Mouse (Mus musculus) embryonic facial prominence, embryonic 13.5 days (tissue): ENCODE measurements around the gene Gm40193. TPM values are rescaled to one million over a fixed set of nuclear protein-coding genes. Genes with fewer than 3 reads are reported as not detected.
A peak's percentile ranks its signal among the peaks of the same experiment; 100 is the strongest.
"Not testable (repeated sequence)": the region's sequence is repeated elsewhere in the genome, so short reads cannot be mapped to it uniquely, and the experiment has no call there.

Experiments
- ATAC-seq: fragments of 200-750 bp; cut with Nextera tagmentation; 2 replicates; pipeline ENCODE4 v1.8.0; 2017; ENCODE audit warnings: low read depth; ENCODE audit not compliant: insufficient number of reproducible peaks, insufficient read depth, low FRiP score, low TSS enrichment
- H3K27ac ChIP-seq: fragments of 300-500 bp; sonication (generic); 2 replicates; pipeline ENCODE4 v1.5.1; 2015; ENCODE audit warnings: moderate library complexity, mild to moderate bottlenecking, inconsistent platforms
- H3K27me3 ChIP-seq: fragments of 300-500 bp; sonication (generic); 2 replicates; pipeline ENCODE4 v1.6.1; 2015; ENCODE audit warnings: mild to moderate bottlenecking, inconsistent platforms
- H3K36me3 ChIP-seq: fragments of 300-500 bp; sonication (generic); 2 replicates; pipeline ENCODE4 v1.6.1; 2015; ENCODE audit warnings: mild to moderate bottlenecking, inconsistent platforms
- H3K4me1 ChIP-seq: fragments of 300-500 bp; sonication (generic); 2 replicates; pipeline ENCODE4 v1.6.1; 2015; ENCODE audit warnings: inconsistent platforms
- H3K4me2 ChIP-seq: fragments of 300-500 bp; sonication (generic); 2 replicates; pipeline ENCODE4 v1.6.1; 2015; ENCODE audit warnings: moderate library complexity, mild to moderate bottlenecking, inconsistent platforms
- H3K4me3 ChIP-seq: fragments of 300-500 bp; sonication (generic); 2 replicates; pipeline ENCODE4 v1.5.1; 2015; ENCODE audit warnings: mild to moderate bottlenecking, inconsistent platforms
- H3K9ac ChIP-seq: fragments of 300-500 bp; sonication (generic); 2 replicates; pipeline ENCODE4 v1.6.1; 2015; ENCODE audit warnings: mild to moderate bottlenecking, inconsistent platforms
- H3K9me3 ChIP-seq: fragments of 300-500 bp; sonication (generic); 2 replicates; pipeline ENCODE4 v1.6.1; 2016; ENCODE audit warnings: inconsistent platforms
- WGBS: fragments of 180-500 bp; shearing (Covaris S2); methylation state at CpG from one replicate; pipeline ENCODE4 v1.1.7; 2015; ENCODE audit warnings: mixed read lengths; 5-methylcytosine and 5-hydroxymethylcytosine counted together
- polyA plus RNA-seq: library from polyadenylated mRNA; unstranded; fragments of >200 nt; fragmentation: Nextera tagmentation; extraction: Ambion mirVana; gene quantifications from 2 replicates; pipeline ENCODE4 v1.2.1, GENCODE M21; 2015

Gm40193 gene
- polyA plus RNA-seq = not detected in 2 replicates

- Histone ChIP-seq H3K9me3 (no peaks in the 10 kb centered on the region), H3K9ac (no peak within 1 kb of the TSS), H3K36me3 (peaks cover 14% of the 10 kb centered on the region), H3K27ac (no peak within 1 kb of the TSS), H3K27me3 (no peaks in the 10 kb centered on the region), H3K4me1 (no peaks in the 10 kb centered on the region), H3K4me2 (no peak within 1 kb of the TSS), H3K4me3 (no peak within 1 kb of the TSS)
- 79% methylated on average over 6 of the region's 6 CpGs for WGBS
- ATAC-seq = no peak
Observed at GRCm38 (mm10) chr11:70532839-70533238, at the start of gene Gm40193. TSS of gene Gm40193 (minus strand) at chr11:70532939.

DNA sequence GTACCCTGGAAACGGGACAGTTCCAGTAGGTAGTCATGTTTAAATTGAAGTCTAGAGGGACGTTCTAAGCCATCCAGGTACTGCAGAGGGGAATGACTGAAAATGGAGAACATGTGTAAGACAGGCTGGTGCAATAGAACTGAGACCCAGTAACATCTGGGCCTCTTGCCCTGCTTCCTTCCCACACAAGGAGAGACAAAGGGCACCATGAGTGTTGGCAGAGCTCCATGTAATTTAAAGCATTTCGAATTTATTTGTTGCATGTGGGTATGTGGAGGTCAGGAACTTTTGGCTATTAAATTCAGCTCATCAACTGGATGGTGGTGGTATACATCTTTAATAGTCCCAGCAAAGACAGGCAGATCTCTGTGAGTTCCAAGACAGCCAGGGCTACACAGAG lies 49.5 kb upstream of the Gm40193 start:
- H3K36me3 ChIP-seq = no peaks in the 10 kb centered on the region
- ATAC-seq = no peak
- no peak overlapping the region for H3K4me2 ChIP-seq
- no peaks in the 10 kb centered on the region for H3K27me3 ChIP-seq
- no peak overlapping the region for H3K4me3 ChIP-seq
- peak overlapping the region; percentile 80; the same call in 1 of the 2 replicates for H3K27ac ChIP-seq
- no peak overlapping the region for H3K9ac ChIP-seq
- H3K4me1 ChIP-seq = peaks cover 78% of the 10 kb centered on the region
- no peaks in the 10 kb centered on the region for H3K9me3 ChIP-seq
- WGBS = 30% methylated on average over 3 of the region's 3 CpGs

- no peak overlapping the region for H3K4me2 ChIP-seq
- H3K27me3 ChIP-seq = no peaks in the 10 kb centered on the region
- ATAC-seq = no peak
- H3K9ac ChIP-seq = no peak overlapping the region
- H3K36me3 ChIP-seq = no peaks in the 10 kb centered on the region
- 79% methylated on average over 3 of the region's 3 CpGs for WGBS
- H3K4me3 ChIP-seq = no peak overlapping the region
- H3K4me1 ChIP-seq = peaks cover 86% of the 10 kb centered on the region
- no peak overlapping the region for H3K27ac ChIP-seq
- no peaks in the 10 kb centered on the region for H3K9me3 ChIP-seq
Observed at GRCm38 (mm10) chr11:70580921-70581320, 48.2 kb upstream of the Gm40193 start.

DNA sequence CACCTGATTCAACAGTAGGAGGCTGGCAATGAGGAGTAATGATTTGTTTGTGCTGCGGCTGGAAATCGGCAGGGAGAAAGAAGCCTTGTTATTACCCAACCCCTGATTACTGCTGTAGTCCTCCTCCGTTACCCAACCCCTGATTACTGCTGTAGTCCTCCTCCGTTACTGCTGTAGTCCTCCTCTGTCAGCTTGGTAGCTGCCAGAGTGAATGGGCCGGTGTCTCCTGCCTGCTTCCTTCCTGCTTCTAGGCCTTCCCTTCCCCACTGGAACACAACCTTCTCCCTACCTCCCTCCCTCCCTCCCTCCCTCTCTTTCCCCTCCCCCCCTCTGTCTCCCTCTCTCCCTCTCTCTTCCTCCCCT lies 47.6 kb upstream of the Gm40193 start:
- H3K9me3 ChIP-seq = no peaks in the 10 kb centered on the region
- no peak overlapping the region for H3K4me3 ChIP-seq
- no peak for ATAC-seq
- H3K27ac ChIP-seq = peak overlapping the region; percentile 48; the same call in 1 of the 2 replicates
- no peak overlapping the region for H3K4me2 ChIP-seq
- H3K27me3 ChIP-seq = no peaks in the 10 kb centered on the region
- H3K9ac ChIP-seq = 0 out of 2 replicates have a peak overlapping the region, but pooled peaks have one; percentile 40
- WGBS = 41% methylated on average over 5 of the region's 5 CpGs
- no peaks in the 10 kb centered on the region; the same call in 1 of the 2 replicates for H3K36me3 ChIP-seq
- peaks cover 80% of the 10 kb centered on the region for H3K4me1 ChIP-seq

GRCm38 (mm10) chr11:70579710-70580357 lies 47.1 kb upstream of the Gm40193 start:
- 0 out of 2 replicates have a peak overlapping the region, but pooled peaks have one; percentile 40 for H3K9ac ChIP-seq
- no peak overlapping the region for H3K4me2 ChIP-seq
- no peaks in the 10 kb centered on the region; the same call in 1 of the 2 replicates for H3K36me3 ChIP-seq
- no peaks in the 10 kb centered on the region for H3K27me3 ChIP-seq
- H3K4me3 ChIP-seq = no peak overlapping the region
- peaks cover 75% of the 10 kb centered on the region for H3K4me1 ChIP-seq
- ATAC-seq = no peak
- no peaks in the 10 kb centered on the region for H3K9me3 ChIP-seq
- 76% methylated on average over 9 of the region's 9 CpGs for WGBS
- H3K27ac ChIP-seq = peak overlapping the region; percentile 48

DNA sequence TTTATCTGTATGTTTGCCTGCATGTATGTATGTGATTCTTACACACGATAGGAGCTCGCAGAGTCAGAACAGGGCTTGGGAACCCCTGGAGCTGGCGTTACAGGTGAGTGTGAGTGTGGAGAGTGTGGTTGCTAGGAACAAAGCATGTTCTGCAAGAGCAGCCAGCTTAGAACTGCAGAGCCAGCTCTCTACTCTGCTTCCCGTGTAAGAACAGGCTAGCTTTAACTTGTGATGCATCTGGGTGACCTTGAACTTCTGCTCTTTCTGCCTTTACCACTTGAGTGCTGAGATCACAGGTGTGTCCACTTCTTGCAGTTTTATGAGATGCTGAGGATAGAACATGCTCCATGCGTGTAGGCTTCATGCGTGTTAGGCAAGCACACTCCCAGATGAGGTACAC lies 46.2 kb upstream of the Gm40193 start:
- H3K4me3 ChIP-seq = no peak overlapping the region
- no peaks in the 10 kb centered on the region for H3K27me3 ChIP-seq
- H3K4me2 ChIP-seq = no peak overlapping the region
- H3K9ac ChIP-seq = no peak overlapping the region
- H3K36me3 ChIP-seq = no peaks in the 10 kb centered on the region; the same call in 1 of the 2 replicates
- H3K9me3 ChIP-seq = no peaks in the 10 kb centered on the region
- WGBS = 83% methylated on average over 6 of the region's 6 CpGs
- peaks cover 66% of the 10 kb centered on the region for H3K4me1 ChIP-seq
- peak overlapping the region; percentile 71; the same call in 1 of the 2 replicates for H3K27ac ChIP-seq
- no peak for ATAC-seq

DNA sequence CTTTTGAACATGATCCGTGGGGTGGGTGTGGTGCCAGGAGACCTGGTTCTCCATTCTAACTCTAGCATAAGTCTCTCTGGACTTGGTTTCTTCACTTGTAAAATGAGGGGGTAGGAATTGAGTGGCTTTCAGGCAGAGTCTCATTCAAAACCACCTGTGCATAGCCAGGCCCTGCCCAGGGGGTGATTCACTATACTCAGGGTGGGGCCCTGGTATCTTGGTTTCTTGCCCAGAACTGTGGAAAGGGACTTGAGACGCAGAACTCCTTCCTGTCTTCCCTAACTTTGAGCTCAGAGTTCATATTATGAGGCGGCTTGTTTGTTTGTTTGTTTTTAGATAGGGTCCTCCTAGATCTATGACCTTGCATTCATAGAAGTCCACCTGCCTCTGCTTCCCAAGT lies 44.5 kb upstream of the Gm40193 start:
- no peaks in the 10 kb centered on the region for H3K9me3 ChIP-seq
- ATAC-seq = no peak
- H3K4me2 ChIP-seq = no peak overlapping the region
- H3K4me1 ChIP-seq = peaks cover 54% of the 10 kb centered on the region
- H3K9ac ChIP-seq = no peak overlapping the region
- WGBS = 73% methylated on average over 3 of the region's 3 CpGs
- H3K27ac ChIP-seq = peak overlapping the region; percentile 71; the same call in 1 of the 2 replicates
- H3K4me3 ChIP-seq = no peak overlapping the region
- no peaks in the 10 kb centered on the region for H3K27me3 ChIP-seq
- H3K36me3 ChIP-seq = no peaks in the 10 kb centered on the region; the same call in 1 of the 2 replicates

DNA sequence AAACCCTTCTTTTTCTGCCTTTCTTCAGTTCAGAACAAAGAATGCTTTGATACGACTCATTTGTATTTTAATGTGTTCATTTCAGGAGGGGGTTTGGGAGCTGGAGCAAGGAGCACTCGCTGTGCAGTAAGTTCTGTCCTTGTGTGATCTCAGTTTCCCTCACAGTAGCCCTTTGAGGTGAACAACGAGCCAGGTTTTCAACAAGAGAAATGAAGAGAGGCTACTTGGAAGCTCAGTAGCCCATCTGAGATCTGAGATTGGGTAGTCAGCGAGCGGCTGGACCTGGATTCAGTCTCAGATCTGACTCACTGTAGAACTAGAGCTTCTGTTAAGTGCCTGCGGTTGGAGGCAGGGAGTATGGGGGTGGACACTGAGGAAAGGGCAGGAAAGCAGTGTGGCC lies 41.1 kb upstream of the Gm40193 start:
- Histone ChIP-seq H3K9ac (no peak overlapping the region), H3K4me3 (no peak overlapping the region), H3K9me3 (no peaks in the 10 kb centered on the region), H3K4me2 (no peak overlapping the region), H3K27ac (no peak overlapping the region), H3K36me3 (no peaks in the 10 kb centered on the region; the same call in 1 of the 2 replicates), H3K4me1 (peaks cover 33% of the 10 kb centered on the region), H3K27me3 (no peaks in the 10 kb centered on the region)
- ATAC-seq = no peak
- WGBS = 70% methylated on average over 6 of the region's 6 CpGs

- no peaks in the 10 kb centered on the region for H3K27me3 ChIP-seq
- no peak overlapping the region for H3K27ac ChIP-seq
- peaks cover 18% of the 10 kb centered on the region for H3K4me1 ChIP-seq
- no peak overlapping the region for H3K4me2 ChIP-seq
- no peak overlapping the region for H3K9ac ChIP-seq
- no peaks in the 10 kb centered on the region for H3K9me3 ChIP-seq
- H3K4me3 ChIP-seq = no peak overlapping the region
- ATAC-seq = no peak
- 54% methylated on average over 5 of the region's 5 CpGs for WGBS
- peaks cover 7% of the 10 kb centered on the region for H3K36me3 ChIP-seq
Observed at GRCm38 (mm10) chr11:70572348-70572902, 39.7 kb upstream of the Gm40193 start.

GRCm38 (mm10) chr11:70571641-70572040 lies 38.9 kb upstream of the Gm40193 start:
- no peak for ATAC-seq
- H3K27ac ChIP-seq = no peak overlapping the region
- H3K36me3 ChIP-seq = peaks cover 12% of the 10 kb centered on the region
- H3K4me3 ChIP-seq = no peak overlapping the region
- no peaks in the 10 kb centered on the region for H3K9me3 ChIP-seq
- no peak overlapping the region for H3K4me2 ChIP-seq
- 94% methylated on average over 1 of the region's 1 CpGs for WGBS
- no peak overlapping the region for H3K9ac ChIP-seq
- peaks cover 10% of the 10 kb centered on the region for H3K4me1 ChIP-seq
- no peaks in the 10 kb centered on the region for H3K27me3 ChIP-seq

DNA sequence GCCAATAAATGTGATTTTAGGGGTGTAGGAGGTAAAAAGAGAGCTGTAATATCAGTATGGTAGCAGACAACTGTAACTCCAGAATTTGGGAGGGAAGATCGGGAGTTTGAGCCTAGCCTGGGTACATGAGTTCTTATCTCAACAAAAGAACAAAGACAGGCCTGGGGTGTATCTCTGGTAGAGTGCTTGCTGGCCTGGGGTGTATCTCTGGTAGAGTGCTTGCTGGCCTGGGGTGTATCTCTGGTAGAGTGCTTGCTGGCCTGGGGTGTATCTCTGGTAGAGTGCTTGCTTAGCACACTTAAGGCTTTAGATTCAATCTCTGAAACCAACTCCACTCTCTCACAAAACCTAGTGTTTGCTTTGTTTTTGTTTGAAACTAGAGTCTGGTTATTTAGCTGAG lies 37.9 kb upstream of the Gm40193 start:
- not testable (repeated sequence) for H3K27me3 ChIP-seq, H3K4me2 ChIP-seq, H3K9me3 ChIP-seq, H3K4me1 ChIP-seq, ATAC-seq, H3K4me3 ChIP-seq, H3K9ac ChIP-seq, H3K27ac ChIP-seq
- WGBS = 90% methylated on average over 1 of the region's 1 CpGs
- peaks cover 13% of the 10 kb centered on the region for H3K36me3 ChIP-seq

DNA sequence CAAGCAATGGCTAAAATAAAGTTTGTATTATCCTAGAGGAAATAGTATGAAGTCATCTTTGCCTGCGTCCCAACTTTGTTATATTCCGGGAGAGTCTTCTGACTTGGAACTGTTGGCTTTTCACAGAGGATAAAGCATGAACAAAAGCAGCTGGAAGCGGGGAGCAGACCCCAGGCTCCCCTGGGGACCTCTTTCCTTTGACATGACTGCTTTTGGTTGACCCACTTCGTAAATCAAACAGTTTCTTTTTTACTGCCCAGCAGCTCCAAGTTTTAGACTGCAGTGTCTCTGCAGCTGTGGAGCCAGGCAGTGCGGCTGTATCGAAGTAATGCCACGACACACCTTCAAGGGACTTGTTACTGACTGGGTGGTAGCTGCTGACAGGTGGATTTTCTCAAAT lies 33.8 kb upstream of the Gm40193 start:
- Histone ChIP-seq H3K9ac (no peak overlapping the region; the same call in 1 of the 2 replicates), H3K4me3 (no peak overlapping the region), H3K4me2 (no peak overlapping the region), H3K27ac (no peak overlapping the region), H3K9me3 (no peaks in the 10 kb centered on the region), H3K4me1 (peaks cover 23% of the 10 kb centered on the region), H3K36me3 (peaks cover 13% of the 10 kb centered on the region), H3K27me3 (no peaks in the 10 kb centered on the region)
- WGBS = 82% methylated on average over 7 of the region's 7 CpGs
- ATAC-seq = no peak
